Mouse (Mus musculus): ENCODE measurements around the gene Ppp1cb.
"Not testable (repeated sequence)": the region's sequence is repeated elsewhere in the genome, so short reads cannot be mapped to it uniquely, and the experiment has no call there.

Ppp1cb gene

DNA sequence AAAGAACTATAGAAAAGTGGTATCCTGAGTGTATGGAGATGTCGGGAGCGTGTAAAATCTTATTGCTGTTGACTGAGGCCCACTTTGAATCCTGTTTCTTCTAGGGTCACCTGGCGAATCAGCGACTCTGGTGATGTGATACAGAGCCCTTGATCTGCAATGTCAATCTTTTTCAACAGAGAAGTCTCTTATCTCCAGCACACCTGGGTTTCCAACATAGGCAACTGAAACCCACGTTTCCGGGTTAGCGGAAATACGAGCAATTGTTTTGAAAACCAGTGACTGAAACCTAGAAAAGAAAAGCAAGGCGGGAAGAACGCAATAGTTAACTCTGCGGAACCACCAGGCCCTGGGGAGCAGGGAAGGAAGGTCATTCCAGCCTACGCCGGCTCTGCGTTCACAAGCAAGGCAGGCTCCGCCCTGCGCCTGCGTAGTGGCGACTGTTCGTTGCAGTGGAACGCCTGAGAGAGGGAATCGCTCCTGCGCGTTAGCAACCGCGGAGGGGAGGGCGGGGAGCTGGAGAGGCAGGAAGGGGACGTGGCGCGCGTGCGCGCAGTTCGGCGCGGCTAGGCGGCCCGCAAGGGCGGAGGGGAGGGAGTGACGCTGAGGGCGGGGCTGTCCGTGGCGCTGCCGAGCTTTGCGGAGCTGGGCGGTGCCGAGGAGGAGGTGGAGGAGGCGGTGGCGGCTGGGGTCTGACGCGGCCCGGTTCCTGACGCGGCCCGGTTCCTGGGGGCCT lies at the start of gene Ppp1cb:
TSS of gene Ppp1cb (plus strand) at position 436 of the 736 bp plus-strand sequence.
- DNase-seq, result peak; percentile 97 to 99

DNA sequence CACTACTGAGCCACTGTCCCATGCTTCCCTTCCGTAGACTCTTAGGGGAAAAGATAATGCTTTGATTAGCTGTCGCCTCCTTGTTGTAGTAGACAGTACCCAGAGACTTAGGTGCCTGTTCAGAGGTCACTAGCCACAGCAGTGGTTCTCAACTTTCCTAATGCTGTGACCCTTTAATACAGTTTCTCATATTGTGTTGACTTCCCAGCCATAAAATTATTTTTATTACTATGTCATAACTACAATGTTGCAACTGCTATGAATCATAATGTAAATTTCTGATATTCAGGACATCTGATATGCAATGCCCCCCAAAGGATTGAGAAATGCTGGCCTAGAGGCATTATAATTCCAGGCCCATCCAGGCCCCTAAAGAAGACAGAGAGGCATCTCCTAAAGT lies 48.9 kb upstream of the Ppp1cb start:
- no peak for DNase-seq

DNA sequence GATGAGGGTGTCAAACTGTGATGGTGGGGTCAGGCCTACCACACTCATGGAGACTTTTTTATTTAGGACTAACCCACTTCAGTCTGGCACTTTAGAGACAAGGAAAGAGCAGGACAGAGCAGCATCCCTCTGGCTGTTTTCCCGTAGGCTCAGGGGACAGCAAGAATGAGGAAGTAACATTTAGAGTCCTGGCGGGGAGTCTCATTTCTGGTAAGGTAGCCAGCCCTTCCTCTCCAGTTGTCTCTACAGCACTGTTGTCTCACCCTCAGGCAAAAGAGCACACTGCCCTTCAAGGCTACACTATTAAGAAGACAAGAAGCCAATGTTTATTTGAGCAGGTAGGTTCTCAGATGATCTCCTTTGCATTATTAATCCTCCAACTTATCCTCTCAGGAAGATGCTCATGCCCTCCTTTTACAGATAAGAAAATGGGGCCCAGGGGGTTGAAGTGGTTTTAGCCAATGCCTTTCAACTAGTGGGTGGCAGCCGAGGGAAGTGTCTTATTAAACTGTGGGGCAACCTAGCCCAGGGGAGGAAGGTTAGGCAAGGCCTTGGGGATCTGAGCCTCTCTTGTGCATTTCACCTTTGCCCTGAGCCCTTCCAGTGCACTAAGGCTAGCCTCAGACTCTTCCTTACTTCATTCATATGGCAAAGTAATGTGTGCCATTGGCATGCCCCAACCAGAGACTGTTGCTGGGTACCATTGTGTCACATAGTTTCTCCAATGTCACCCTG lies 47.5 kb upstream of the Ppp1cb start:
- DNase-seq, result no peak

DNA sequence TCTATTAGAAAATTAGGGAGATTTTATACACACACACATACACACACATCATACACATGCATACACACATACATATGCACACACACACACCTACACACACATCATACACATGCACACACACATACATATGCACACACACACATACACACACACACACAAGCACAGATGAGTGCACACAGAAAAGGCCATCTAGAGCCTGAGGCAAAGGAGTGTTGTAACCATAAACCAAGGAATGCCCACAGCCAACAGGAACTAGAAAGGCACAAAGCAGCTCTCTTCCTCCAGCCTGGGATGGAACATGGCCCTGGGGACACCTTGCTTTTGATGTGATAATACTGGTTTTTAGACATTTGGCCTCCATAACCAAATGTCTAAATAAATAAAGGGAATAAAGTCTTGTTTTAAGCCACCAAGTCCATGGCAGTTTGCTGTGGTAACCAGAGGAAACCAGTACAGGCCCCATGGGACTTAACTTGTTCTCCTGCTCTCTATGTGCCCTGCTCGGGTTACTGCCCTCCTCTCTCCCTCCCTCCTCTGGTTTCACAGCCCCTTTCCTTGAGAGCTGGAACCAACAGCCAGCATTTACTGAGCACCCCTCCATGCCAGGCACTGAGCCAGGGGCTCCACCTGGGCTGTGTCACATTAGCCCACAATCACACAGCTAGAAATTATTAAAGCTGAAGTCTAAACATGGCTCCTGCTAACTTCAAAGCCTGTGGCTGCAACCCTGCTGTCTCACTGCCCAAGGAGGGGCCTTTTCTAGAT lies 46.3 kb upstream of the Ppp1cb start:
- DNase-seq, result no peak

DNA sequence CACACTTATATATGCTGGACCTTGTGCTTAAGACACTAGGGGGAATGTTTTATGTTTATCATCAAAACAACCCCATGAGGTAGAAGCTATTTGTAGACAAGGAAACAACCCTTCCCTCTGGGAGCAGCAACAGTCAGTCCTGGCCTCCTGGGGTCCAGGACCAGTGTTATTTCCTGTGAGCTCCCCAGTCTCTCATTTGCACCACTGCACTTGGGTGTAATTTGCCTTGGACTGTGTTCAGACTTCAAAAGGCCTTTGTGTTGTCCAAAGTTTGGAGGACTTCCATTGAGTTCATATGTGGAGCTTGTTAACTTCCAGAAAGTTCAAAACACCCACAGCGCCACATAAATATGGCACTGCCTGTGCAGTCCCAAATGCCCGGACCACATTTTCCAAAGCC lies 45.6 kb upstream of the Ppp1cb start:
- DNase-seq, result no peak

DNA sequence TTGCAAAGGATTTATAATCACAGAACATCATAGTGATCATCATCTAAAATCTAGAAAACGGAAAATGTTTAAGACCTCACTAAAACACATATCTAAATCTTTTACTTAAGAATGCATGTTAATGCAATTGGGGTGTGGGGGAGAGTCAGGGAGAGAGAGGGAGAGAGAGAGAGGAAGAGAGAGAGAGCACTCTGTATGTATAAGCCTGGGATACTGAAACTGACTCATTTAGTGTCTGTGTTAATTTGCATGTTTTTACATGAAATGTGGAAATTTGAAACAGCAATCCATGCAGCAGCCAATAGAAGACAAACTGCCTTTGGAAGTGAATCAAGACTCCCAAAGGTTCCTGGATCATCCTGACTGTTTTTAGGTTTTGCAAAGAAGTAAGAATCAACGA lies 45.1 kb upstream of the Ppp1cb start:
- DNase-seq, result no peak

DNA sequence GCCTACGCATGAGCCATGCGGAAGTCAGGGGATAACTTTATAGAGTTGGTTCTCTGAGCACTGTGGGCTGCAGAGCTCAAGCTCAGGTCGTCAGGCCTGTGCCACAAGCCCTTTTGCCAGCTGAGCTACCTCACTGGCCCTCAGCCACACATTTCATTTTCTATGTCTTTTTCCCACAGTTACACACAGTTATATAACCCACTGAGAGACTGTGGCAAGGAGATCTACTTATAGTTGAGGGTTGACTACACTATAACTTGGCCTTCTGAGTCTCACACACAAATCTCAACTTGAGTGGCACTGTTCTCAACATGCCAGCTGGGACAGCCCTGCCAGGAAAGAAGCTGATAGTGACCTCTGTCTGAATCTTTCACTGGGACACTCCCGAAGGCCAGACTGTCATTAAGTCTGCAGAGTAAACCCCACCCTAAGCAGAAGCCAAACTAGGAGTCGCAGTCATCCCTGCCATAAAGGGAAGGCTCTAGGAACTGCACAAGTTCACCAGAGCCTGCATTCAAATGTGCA lies 44.1 kb upstream of the Ppp1cb start:
- DNase-seq, result no peak

DNA sequence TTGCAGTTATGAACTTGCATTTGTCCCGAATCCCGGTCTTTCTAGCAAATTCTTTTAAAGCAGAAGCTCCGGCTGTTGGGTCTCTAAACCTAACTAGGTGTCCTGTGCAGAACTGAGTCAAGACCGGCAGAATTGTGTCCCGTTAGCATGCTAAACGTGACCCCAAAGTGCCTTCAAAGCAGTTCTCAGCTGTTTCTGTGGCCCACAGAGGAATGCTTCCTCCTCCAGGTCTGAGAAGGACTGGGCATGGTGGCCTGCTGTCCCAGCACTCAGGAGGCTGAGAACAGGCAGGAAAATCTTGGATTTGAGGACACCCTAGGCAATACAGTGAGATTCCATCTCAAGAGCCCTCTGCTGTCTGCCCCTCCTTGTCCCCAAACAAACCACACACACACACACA lies 43.1 kb upstream of the Ppp1cb start:
- no peak for DNase-seq

DNA sequence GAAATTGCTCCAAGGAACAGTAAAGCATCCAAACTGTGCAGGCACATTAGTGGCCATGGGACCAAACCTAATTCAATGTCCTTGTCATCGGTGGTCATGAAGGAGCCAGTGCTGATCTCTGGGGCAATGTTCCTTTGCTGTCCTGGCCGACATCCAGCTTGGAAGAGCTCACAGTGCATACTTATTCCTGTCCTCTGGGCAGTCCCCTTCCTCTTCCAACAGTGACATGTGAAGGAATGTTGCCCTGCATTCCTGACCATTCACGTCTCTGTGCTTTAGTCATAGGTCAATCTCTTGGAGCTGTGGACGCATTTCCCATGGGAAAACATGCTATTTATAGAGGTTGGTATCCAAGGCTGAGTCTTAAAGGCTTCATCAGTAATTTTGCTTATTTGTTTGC lies 41.8 kb upstream of the Ppp1cb start:
- DNase-seq, result no peak

DNA sequence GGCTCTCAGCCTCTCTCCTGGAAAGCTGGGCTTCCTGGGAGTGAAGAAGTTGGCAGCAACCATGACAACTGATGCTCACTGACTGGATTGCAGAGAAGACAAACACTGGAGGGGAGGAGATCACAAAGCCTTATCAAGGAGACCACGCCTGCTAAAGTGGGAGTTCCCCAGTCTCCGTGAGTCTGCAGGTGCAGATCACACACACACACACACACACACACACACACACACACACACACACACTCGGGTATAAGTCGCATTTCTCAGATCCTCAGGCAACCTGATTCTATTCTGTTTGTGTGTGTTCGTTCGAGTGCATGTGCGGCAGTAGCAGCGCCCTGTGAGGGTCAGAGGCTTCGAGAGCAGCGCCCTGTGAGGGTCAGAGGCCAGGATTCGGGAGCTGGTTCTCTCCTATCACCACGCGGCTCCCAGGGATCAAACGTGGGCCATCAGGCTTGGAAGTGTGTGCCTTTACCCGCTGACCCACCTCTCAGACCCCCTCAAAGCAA lies 36.5 kb upstream of the Ppp1cb start:
- DNase-seq, result no peak

DNA sequence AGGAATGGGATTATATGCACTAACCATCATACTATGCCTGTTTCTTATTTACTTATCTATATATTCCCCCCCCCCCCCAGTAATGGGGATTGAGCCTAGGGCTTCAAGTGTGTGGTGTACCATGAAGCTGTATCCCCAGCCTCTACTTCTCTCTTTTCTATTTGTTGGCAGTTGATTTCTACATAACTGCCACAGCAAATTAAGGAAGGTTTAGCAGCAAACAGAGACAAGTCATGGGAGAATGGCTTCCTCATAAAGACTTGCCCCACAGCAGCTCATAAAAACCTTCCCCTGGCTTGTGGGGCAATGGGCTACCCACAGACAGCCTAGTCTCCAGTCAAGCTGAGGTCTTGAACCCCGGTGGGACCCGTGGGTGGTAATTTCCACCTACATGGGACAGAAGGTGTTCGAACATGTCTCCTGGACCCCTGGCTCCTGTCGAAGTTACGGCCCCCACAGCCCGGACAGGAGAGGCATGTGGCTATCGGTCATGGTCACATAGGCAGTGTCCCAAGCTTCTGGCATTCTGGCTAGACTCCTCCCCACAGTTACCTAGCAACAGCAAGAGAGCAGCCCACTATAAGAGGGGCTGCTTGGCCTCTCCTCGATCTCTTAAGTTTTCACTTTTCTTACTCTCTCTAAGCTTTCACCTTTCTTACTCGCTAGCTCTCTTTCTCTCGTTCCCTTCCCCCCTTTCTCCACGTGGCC lies 35.1 kb upstream of the Ppp1cb start:
- DNase-seq, result no peak

DNA sequence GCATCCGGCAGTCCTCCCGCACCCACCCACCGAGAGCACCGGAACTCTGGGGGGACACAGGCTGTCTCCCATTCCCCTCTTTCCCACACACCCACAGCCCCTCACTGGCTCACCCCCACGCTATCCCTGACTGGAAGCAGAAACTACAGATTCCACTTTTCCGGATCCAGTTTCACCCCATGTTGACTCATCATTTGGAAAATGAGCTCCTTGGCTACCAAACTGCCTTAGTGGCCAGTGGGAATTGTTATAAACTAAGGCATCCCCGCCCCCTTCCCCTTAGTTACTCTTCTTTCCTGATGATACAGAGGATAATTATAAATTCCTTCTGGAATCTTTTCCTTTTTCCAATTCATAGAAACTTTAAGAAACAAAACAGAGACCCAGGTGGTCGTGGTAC lies 34.2 kb upstream of the Ppp1cb start:
- no peak for DNase-seq

DNA sequence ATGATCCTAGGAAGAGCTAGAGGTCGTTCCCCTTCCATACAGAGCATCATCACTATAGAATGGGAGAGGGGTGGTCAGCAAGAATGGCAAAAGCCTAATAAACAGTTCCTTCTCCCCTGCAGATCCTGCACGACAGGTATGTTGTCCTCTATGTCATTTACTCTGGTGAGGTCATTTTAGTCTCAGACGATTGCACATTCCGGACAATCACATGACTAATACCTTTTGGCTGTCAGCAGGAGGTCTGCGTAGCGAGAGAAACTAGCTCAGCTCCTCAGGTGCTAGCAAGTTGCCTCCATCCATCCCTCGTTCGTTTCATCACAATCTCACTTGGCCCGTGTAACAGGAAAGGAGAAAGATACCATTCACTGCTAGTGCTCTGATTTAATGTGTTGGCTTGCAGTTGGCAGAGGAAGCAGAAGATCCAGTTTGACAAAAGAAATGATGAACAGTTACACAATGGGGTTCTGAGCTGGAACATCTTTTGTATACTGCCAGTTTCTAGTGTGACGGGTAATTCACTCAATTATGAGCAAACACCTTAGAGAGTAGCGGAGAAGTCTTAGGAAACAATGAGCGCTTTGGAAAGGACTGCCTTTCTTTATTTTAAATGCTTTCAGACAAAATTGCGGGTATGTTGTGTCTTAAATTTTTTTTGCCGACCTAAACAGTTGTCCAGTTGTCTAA lies 33.0 kb upstream of the Ppp1cb start:
- DNase-seq, result no peak

DNA sequence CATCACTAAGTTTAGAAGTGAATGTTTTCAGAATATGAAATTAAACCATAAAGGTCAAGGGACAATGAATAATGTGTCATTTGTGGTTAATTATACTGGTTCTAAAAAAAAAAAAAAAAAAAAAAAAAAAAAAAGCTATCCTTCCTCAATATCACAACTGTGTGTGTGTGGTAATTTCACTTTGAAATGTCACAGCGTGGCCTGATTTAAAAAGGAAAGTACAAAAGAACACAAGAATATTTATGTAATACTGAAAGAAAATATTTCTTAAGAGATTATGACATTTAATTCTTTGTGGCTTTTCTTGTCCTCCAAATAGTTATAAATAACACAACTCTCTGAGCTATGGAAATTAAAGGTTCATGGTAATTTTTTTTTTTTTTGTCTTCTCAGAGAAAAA lies 28.2 kb upstream of the Ppp1cb start:
- no peak for DNase-seq

DNA sequence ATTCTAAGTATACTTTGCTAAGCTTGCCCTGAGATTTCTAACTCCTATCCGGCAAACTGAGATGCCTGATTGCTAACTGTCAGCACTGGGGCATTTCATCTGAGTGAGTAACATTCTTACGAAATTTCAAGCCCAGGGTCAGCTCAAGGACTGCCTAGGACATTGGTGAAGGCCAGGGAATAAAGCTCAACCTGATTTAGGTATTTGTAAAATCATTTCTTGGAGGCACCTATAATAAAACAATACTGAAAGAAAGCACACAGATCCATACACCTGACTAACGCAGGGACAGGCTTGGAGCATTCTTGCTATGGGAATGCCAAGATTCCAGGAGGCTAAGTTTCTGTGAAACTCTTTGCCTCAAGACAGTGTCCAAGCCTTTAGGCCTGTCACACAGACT lies 24.3 kb upstream of the Ppp1cb start:
- not testable (repeated sequence) for DNase-seq

DNA sequence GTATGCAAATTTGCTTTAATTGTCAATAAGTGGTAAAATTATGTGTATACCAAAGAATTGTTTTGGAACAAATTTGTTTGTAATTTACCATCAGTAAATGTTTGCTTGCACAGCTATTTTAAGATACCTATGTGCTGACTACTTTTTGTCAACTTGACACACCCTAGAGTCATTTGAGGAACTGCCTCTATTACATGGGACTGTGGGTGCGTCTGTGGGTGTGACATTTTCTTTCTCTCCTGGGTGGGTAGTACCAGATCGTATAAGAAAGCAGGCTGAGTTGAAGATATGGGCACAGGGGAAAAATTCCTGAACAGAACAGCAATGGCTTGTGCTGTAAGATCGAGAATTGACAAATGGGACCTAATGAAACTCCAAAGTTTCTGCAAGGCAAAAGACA lies 23.0 kb upstream of the Ppp1cb start:
- DNase-seq, result no peak

DNA sequence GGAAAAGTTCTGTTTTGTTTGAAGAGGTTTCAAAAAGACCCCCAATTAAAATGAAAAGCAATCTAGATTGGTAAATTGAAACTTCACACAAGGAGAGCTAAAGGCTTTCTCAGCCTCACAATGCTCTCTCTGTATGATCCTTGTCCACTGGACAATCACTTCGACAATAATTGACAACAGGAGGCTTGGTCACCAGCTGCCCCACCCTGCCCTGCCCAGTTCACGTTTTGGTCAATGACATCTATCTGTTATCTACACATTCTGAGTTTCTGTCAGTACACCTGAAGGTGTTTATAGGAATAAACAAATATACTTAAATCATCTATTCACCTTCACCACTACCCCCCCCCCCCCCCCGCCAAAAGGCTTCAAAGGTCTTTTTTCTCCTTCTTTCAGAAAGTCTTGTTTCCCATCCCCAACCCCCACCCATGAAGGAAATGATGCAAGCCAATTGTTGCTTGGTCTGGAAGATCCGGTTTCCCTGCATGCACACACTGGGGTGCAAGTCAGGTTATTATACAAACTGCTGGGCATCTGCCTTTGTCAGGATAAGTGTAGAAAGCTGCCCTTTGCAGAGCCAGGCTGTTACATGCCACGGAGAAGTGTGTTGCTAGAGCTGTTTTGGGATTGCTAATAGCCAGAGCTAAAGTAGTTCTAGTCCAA lies 20.6 kb upstream of the Ppp1cb start:
- no peak for DNase-seq

DNA sequence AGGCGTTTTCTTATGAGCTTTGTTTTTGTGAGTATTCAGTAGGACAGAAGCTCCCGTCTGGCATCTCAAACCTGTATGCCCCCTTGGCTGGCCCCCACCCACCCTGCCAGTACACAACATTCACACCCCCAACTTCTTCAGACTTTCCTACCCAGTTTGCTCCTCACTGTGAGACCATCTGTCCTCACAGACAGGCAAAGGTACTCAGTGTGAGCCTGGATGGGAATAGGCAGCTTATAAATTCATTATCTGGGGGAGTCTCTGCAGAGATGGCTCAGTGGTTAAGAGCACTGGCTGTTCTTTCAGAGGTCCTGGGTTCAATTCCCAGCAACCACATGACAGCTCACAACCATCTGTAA lies 20.1 kb upstream of the Ppp1cb start:
- no peak for DNase-seq

DNA sequence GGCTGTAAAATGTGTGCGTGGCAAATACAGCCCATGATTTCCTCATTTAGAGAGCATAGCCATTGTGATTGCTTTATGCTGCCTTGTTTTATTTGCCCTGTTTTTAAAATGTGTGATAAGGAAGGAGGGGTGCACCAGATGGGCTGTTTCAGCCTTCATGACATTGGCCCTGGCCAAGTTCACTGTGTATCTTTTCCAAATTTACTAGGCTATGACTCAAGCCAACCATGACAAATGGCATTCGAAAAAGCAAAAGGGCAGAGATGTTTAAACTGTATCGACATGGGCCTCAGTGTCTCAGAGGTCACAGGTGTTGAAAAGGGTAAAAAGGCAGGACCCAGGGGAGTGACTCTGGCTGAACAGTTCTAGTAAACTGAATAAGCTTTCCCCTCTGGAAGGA lies 17.3 kb upstream of the Ppp1cb start:
- no peak for DNase-seq

DNA sequence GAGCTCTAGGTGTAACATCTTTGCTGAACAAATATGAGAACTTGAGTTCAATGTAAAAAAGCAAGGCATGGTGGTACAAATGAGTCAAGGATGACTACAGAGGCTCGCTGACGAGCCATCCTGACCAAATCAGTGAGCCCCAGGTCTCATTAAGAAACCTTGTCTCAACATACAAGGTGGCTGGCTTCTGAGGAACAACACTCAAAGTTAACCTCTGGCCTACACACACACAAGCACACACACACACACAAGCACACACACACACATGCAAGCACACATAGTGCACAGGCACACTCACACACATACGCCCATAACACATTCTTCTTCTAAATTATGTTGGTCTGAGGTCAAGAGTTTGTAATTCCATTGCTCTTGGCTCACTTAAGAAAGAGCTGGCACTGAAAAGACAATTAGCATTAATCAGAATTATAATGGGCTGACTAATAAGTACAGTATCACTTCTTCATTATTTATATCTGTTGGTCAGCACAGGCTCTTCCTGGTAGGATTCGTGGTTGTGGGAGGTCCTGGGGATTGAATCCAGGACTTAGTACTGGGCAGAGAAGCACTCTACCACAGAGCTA lies 16.6 kb upstream of the Ppp1cb start:
- no peak for DNase-seq

DNA sequence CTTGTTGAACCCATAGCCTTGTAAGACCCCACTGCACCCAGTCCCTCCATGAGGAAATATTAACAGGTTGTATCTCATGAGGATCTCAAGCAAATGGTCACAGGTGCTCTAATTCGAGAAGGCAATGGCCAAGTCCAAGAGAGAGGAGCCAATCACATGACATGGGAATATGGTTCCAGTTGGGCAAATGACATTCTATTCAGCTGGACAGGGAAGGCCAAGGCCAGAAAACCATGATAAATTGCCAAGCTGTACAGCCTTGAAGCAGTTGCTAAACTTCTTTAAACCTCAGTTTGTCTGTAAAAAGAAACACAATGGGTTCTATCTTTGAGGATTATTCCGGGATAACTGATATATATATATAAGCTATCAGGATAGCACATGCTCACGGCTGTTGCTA lies 14.7 kb upstream of the Ppp1cb start:
- DNase-seq, result no peak
